Mouse (Mus musculus): ENCODE results near the gene Tlx2.

Gene Tlx2

GRCm38 (mm10) chr6:83092416-83093127 lies 22.5 kb upstream of the Tlx2 start:
- DNase-seq (ENCODE audit: low spot score), result no peak

GRCm38 (mm10) chr6:83087926-83088260 lies 17.8 kb upstream of the Tlx2 start:
- no peak for DNase-seq (ENCODE audit: low spot score)

GRCm38 (mm10) chr6:83087205-83087925 lies 17.3 kb upstream of the Tlx2 start:
- no peak for DNase-seq (ENCODE audit: low spot score)

GRCm38 (mm10) chr6:83086121-83087035 lies 16.3 kb upstream of the Tlx2 start, which contains the start of gene Lbx2:
Lbx2 (plus strand) TSS chr6:83086367.
- DNase-seq (ENCODE audit: low spot score), result no peak

- no peak for DNase-seq (ENCODE audit: low spot score)
Measured at GRCm38 (mm10) chr6:83084477-83084876, 14.4 kb upstream of the Tlx2 start.

- DNase-seq (ENCODE audit: low spot score), result no peak
Measured at GRCm38 (mm10) chr6:83083497-83083896, 13.4 kb upstream of the Tlx2 start.

GRCm38 (mm10) chr6:83080210-83080609 lies 10.1 kb upstream of the Tlx2 start:
- no peak for DNase-seq (ENCODE audit: low spot score)

- peak; percentile 97 for DNase-seq (ENCODE audit: low spot score)
Measured at GRCm38 (mm10) chr6:83078324-83078858, 8.3 kb upstream of the Tlx2 start.

- no peak for DNase-seq (ENCODE audit: low spot score)
Measured at GRCm38 (mm10) chr6:83077630-83078323, 7.7 kb upstream of the Tlx2 start, which contains the start of gene Pcgf1. Pcgf1 (plus strand) TSS chr6:83077869.

- DNase-seq (ENCODE audit: low spot score), result peak; percentile 63
Measured at GRCm38 (mm10) chr6:83074979-83075378, 4.9 kb upstream of the Tlx2 start.

- no peak for DNase-seq (ENCODE audit: low spot score)
Measured at GRCm38 (mm10) chr6:83071220-83071619, 1.1 kb upstream of the Tlx2 start.

GRCm38 (mm10) chr6:83070311-83071219 lies 472 bp upstream of the Tlx2 start:
- DNase-seq (ENCODE audit: low spot score), result no peak

GRCm38 (mm10) chr6:83069488-83070246 lies 426 bp downstream of the Tlx2 start:
- DNase-seq (ENCODE audit: low spot score), result no peak

GRCm38 (mm10) chr6:83068706-83069487 lies 1.2 kb downstream of the Tlx2 start:
- no peak for DNase-seq (ENCODE audit: low spot score)

- no peak for DNase-seq (ENCODE audit: low spot score)
Measured at GRCm38 (mm10) chr6:83068221-83068620, 1.9 kb downstream of the Tlx2 start.

GRCm38 (mm10) chr6:83066441-83066840 lies 3.7 kb downstream of the Tlx2 start:
- DNase-seq (ENCODE audit: low spot score), result no peak

GRCm38 (mm10) chr6:83065995-83066394 lies 4.1 kb downstream of the Tlx2 start:
- DNase-seq (ENCODE audit: low spot score), result peak; percentile 43

- no peak for DNase-seq (ENCODE audit: low spot score)
Measured at GRCm38 (mm10) chr6:83058725-83059124, 11.4 kb downstream of the Tlx2 start.

GRCm38 (mm10) chr6:83057790-83058189 lies 12.3 kb downstream of the Tlx2 start, which contains the start of gene Dqx1:
Dqx1 (plus strand) TSS chr6:83057844.
- DNase-seq (ENCODE audit: low spot score), result no peak

Data from T-cell, adult 2 months (primary cell).